Mouse (Mus musculus) MEL-GATA-1-ER (cell line): ENCODE results near the gene Hmox2.
A peak's percentile ranks its signal among the peaks of the same experiment; 100 is the strongest.
"Not testable (repeated sequence)": the region's sequence is repeated elsewhere in the genome, so short reads cannot be mapped to it uniquely, and the experiment has no call there.

Experiments
- DNase-seq: peaks from one replicate; pipeline ENCODE4 v3.0.0-alpha.2; 2012; ENCODE audit warnings: low read depth; ENCODE audit errors: extremely low read depth

Hmox2 gene

DNA sequence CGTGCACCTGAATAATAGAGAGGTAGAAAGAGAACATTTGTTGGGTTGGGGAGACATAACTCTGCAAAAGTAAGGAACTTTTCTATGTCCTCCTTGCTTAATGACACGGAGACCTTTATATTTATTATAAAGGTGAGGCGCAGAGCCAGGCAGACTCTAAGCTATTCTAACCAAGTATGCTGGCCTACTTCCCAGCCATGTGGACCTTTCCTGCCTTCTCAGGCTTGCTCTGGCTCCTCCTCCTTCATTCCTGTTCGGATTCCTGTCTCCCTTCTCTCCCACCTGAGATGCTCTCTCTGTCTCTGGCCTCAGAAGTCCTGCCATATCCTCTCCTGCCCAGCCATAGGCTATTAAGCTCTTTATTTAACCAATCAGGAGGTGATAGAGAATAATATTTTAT lies 895 bp upstream of the Hmox2 start:
- DNase-seq: no peak

DNA sequence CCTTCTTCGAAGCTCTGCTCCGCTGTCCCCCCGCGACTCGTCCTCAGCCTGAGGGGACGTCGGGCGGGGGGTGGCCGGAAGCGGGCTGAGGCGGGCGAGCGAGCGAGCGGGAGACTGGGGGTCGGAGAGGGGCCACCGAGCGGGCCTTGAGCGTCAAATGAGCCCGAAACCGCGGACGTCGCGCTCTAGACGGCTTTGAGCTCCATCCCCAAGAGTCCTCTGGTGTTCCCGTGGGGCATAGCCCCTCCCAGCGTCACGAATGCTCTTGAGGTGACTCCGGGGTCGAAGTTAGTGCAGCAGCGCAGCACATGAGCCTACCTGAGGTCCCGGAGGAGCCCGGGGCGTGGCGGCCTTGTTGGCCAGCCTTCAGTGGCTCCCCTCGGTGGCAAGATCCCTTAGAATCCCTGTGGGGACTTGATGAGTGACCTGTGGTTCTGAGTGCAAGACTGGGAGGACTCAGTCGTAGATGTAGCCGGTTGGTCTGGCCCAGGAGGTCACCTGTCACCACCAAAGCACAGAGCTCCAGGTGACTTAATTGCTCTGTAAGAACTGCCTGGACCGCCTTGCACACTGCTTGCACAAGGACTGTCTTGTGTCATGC lies 467 bp downstream of the Hmox2 start:
- DNase-seq: no peak

DNA sequence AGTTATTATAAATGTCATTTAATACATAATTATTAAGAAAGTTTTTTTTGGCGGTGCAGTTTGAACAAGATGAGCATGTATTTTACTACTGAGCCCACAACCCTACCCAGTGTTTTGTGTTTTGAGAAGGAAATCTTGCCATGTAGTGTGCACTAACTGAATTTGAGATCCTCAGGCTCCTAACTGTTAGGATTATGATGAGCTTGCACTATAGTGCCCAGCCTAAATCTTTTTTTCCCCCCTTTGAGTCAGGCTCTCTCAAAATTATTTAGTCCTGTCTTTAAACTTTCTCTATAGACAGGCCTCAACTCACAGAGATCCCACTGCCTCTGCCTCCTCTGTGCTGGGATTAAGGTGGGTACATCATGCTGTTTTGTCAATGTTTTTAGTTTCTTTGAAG lies 1.4 kb downstream of the Hmox2 start:
- no peak for DNase-seq

DNA sequence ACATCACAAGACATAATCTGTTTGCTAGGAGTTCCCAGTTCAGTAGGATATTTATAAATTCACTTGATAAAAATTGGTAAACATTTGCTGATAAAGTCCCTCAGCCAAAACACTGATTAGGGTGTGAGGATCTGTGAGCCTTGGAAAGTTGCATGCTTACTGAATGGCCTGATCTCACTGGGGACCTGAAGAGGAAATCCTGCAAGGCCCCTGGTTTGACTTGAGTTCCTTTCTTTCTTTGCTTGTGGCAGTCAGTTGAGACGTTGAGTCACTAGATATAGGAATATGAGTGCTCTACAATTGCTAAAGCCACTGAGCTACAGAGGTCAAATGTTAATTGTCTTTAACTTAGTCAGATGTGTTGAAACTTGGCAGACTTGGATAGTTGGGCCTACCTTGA lies 1.8 kb downstream of the Hmox2 start:
- no peak for DNase-seq

DNA sequence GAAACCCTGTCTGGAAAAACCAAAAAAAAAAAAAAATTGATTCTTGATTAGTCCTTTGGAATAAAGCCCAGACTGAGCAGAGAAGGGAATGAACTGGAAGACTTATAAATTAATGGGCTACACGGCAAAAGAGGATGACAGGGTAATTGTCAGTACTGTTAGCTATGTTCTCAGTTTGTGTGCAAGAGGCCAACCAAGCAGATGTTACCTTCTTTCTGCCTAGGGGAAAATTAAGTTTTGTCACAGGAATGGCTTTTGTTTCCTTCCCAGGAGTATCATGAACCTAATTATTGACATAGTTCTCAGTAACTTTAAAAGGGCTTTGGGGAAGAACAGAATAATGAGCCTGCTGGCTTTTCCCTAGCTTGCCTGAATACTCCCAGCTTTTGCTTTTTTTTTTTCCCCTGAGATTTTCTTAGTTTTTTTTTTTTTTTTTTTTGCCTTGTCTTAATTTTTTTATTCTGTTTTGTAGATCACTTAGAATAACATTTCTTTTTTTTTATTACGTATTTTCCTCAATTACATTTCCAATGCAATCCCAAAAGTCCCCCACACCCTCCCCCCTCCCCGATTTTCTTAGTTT lies 4.7 kb downstream of the Hmox2 start:
- no peak for DNase-seq

DNA sequence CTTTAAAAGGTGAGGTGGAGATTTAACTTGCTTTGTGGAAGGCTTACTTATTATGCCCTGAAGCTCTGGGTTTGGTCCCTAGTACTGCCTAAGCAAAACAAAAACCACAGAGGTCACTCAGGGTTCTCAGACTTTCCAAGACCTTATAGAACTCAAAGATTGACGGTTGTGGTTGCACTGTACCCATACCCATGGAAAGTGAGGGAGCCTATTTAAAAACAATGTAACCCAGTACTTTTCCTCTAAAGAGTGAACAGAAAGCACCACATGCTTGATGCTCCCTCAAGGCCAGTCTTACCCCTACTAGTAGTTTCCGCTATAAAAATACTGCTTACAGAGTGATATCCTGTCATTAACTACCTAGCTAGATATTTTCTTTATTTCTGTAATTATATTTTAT lies 10.1 kb downstream of the Hmox2 start:
- DNase-seq: no peak

DNA sequence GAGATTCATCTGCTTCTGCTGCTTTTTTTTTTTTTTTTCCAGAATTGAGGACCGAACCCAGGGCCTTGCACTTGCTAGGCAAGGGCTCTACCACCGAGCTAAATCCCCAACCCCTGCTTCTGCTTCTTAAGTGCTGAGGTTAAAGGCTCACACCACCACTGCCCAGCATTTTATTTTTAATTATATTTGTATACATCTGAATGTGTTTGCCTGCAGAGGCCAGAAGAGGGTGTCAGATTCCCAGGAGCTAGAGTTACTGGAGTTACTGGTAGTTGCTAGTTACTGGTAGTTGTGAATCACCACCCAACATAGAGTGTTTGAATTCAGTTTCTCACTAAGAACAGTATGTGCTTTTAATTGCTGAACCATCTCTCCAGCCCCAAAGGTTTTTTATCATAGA lies 13.8 kb downstream of the Hmox2 start:
- DNase-seq: no peak

DNA sequence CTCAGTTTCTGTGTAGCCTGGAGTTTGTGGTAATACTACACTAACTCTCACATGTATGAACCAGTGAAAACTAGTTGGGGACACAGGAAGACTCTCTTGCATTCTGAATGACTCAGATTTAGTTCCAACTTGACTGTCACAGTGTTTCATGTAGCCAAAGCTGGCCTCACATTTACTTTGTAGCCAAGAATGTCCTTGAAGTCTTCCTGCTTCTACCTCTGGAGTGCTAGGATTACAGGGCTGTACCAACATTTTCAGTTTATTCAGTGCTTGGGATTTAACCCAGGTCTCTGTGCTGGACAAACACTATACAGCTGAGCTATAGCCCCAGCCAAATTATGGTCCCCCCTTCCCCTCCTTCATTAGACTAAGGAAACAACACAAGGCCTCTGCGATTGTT lies 16.0 kb downstream of the Hmox2 start:
- DNase-seq: no peak

DNA sequence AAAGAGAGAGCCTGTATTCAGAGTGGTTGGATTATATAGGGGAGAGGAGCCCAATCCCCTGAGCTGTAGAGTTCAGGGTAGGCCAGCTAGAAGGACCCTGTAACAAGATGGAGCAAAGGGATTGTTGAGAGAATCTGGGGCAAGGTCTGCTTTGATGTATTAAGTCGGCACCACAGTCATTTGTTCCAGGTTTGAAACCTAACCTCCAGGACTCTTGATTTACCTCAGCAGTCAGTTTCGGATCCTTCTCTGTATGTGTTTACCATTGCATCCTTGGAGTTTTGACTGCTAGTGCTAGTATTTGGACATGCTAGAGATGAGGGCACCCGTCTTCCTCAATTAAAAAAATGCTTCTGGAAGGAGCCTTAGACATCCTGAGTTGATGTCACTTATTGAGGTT lies 26.0 kb downstream of the Hmox2 start:
- DNase-seq: no peak

DNA sequence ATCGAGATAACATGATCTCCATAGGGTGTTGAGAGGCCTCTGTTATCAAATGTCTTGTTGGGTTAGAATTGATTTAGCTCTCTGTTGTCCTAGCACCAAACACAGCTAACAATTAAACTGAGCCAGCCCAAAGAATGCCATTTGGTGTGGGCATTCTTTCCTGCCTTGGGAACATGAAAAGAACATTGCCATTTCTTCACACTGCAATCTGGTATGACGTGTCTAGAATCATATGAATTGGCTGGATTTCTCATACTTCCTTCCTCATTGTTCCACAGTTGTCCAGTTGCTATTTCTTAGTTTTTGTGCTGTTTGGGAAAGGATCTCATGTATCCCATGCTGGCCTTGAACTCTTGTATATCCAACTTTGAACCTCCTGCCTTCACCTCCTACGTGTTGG lies 27.9 kb downstream of the Hmox2 start:
- no peak for DNase-seq

DNA sequence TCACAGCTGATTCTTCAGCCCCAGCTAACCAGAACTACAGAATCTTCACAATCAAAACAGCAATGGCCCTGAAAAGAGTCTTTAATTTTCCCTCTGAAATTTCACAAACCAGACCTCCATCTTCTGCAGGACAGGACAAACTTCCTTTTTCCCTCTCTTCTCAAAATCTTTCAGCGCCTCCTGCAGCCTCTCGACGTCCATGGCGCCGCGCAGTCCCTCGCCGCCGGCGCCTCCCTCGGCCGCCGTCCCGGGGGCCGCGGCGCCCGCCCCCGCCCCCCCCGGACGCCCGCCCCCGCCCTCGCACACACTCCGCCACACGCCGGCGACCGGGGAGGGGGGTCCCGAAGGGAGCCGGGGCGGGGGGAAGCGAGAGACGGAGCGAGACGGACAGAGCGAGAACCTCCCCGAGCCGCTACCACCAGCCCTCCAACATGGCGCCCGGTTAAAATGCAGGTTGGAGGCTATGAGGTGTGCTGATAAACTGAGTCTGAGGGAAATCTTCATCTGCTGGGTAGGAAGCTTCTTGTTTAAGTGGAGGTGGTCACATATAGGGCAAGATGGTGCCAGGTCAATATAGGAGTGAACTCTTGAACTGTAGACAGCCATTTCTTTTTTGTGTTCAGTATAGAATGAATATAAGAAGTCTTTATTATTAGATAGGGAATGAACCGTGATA lies 30.6 kb downstream of the Hmox2 start:
- DNase-seq: not testable (repeated sequence)

DNA sequence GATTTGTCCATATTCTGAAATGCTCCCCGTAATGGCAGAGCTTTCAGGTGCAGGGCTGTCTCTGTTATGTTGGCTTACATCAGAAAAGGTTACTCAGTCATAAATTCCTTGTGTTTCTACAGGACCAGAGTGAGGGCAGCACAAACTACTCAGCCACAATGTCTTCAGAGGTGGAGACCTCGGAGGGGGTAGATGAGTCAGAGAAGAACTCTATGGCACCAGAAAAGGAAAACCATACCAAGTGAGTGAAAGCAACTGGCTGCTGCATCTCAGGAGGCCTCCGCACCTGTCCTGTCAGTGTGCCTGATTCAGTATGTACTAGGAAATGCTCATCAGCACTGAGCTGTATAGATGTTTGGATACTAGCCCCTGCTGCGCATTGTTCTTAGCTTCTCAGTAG lies 36.3 kb downstream of the Hmox2 start:
- DNase-seq: no peak

DNA sequence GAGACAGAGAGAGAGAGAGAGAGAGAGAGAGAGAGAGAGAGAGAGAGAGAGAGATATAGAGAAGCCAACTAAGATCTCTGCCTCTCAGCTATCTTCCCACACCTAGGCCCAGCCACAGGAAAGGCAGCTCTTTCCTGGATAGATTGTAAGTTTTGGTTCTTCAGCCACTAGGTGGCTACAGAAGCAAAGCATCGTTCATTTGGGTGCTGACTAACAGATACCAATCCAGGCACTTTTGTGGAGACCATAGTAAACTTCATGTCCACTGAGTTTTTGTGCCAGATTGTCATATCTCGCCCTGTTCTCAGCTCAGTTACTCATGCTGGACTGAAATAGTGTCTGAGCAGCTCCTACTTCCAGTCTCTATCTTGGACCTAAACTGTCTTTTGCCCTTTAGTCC lies 37.1 kb downstream of the Hmox2 start:
- DNase-seq: peak; percentile 32

DNA sequence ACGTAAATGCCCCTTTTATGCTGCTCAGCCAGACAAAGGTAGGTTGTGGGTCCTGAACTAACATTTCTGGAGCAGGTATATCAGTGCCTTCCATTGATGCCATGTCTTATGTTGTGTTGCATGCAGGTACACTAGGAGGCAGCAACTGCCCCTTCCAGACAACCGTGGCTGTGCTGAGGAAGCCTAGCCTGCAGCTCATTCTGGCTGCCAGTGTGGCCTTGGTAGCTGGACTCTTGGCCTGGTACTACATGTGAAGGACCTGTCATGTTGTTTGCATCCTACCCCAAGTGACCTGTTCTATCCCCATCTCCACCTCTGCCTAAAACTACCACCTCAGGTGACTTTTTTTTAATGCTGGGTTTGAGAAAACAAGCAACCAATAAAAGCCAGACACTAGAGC lies 39.7 kb downstream of the Hmox2 start:
- no peak for DNase-seq

DNA sequence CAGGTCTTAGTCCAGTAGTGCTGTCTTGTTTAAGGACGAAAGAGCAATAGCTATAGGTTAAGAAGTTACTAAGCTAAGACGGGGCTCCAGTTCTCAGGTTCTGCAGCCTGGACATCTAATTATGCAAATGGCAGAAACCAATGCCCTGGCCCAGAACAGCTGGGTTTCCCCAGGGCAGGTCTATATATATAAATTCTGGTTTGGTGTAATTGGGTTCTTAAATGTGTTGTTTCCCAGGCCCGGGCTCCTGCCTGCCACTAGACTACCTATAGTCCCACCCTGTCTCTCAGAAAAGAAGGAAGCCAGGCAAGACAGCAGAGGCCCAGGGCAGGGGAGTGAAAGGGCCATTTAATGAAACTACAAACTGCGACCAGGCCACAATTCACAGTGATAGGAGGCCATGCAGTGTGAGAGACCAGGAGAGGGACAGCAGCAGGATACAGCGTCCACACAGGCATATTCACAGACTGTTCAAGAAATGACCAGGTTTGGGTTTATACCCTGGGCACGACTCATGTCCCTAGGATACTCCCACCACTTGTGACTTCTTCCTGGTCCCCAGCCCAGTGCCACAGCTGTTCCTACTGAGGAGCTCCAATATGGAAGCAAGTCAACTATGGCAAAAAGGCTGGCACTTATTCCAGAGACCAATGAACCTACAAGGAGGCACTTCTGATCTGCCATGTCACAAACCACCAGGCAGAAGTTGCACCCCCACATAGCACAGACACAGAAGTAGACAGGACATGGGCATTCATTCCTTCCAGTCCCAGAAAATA lies 41.0 kb downstream of the Hmox2 start:
- no peak for DNase-seq

DNA sequence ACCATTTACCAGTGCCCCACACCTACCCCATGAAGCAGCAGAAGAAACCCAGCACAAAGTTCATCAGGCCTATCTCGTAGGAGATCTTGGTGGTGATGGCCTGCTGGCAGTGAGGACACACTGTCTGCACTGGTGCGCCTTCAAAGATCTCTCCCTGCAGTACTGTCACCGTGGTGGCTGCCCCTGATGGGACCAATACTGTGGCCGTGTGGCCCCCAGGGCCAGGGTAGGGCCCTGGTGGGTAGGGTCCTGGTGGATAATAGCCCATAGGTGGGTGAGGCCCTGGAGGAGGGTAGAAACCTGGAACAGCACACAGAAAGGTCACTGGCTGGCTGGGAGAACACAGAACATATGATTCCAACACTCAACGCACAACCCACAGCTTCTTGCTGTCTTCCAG lies 42.6 kb downstream of the Hmox2 start:
- DNase-seq: no peak

DNA sequence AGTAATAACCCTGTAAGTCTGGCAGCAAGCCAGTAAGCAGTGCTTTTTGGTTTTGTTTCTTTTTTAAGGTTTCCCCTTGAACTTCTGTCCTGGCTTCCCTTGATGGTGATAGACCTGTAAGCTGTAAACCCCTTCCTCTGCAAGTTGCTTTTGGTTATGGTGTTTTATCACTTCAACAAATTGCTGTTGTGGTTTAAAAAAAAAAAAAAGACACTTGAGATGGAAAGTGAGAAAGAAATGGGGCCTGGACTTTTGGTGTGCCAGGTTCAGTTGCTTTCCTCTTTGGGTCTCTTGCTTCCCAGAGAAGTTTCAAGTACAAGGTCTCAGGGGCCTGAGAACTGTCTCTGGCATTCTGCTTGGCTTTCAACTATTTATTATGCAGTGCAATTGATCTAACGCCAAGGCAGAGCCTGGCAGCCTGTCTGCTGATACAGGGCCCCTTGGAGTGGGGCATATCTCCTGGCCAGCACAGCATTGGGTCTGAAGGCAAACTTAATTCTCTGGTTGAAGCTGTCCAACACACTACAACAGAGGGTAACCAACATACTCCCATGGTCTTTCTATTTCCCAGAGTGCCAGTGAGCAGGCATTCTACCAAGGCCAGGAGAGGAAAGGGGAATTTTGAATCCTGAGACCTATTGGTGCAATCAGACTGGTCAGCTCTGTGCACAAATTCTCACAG lies 47.3 kb downstream of the Hmox2 start:
- DNase-seq: no peak

DNA sequence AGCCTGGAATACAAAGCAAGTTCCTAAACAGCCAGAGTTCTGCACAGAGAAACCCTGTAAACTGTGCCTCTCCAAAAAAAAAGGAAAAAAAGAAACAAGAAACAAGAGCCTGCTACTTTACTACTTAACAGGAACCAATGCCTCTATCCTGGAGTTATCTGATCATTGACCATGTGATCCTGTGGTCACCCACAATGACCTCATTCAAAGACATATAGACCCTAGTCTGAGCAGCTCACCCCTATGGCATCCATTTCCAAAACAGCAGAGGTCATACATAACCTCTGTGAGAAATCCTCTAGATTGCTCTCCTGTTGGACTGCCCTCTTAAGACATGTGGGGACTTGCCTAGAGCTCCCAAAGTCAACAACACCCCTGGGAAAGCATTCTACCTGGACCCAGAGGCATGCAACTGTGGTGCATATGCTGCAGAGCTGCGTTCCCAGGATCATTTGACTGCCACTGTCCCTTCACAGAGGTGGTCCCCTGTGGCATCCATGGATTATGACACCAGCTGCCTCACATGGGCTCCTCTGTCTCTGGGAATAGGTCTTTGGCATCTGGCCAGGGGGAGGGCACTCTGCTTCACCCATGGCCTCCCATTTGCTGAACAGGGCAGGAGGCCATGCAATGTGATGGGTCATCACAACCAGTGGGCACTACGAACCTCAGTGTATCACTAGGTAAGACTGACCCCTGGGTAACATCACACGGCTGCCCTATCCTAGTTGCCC lies 51.2 kb downstream of the Hmox2 start:
- no peak for DNase-seq

DNA sequence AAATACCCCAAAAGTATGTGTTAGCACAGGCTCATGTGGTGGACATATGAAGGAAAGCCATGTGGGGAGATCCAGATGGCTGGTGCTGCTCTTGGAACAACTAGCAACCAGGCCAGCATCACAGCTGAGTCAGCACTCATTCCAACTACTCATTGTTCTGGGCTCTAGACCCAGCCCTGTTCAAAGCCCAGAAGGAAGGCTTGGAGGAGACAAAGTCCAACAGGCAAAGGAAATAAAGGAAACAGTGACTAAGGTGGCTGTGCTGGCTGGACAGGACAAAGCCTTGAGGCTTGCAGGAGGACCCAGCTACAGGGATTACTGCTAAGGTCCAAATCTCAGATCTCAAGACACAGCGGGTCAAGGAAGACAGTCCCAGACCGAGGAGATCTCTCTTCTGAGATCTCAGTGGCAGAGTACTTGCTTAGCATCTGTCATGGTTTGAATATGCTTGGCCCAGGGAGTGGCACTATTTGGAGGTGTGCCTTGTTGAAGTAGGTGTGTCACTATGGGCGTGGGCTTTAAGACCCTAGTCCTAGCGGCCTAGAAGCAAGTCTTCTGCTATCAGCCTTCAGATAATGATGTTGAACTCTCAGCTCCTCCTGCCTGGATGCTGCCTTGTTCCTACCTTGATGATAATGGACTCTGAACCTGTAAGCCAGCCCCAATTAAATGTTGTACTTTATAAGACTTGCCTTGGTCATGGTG lies 51.9 kb downstream of the Hmox2 start:
- no peak for DNase-seq

DNA sequence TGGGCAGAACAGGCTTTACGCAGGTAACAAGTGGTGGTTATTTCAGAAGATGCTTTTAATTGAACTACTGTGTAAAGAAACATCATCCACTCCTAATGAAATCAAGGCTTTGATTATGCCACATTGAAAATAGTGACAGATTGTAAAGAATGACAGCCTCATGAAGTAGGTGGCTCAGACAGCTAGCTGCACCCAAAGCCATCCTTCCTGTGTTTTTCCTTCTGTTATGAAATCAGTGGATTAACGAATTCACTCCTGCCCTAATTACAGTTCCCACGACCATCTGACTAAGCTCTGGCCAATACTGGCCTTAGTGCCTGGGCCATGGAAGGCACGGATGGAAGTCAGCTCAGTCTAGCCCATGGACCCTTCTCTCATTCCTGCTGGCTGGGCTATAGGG lies 52.8 kb downstream of the Hmox2 start:
- no peak for DNase-seq
